ENCODE assay signal across 8 mouse cellular contexts in the genomic region with DNA sequence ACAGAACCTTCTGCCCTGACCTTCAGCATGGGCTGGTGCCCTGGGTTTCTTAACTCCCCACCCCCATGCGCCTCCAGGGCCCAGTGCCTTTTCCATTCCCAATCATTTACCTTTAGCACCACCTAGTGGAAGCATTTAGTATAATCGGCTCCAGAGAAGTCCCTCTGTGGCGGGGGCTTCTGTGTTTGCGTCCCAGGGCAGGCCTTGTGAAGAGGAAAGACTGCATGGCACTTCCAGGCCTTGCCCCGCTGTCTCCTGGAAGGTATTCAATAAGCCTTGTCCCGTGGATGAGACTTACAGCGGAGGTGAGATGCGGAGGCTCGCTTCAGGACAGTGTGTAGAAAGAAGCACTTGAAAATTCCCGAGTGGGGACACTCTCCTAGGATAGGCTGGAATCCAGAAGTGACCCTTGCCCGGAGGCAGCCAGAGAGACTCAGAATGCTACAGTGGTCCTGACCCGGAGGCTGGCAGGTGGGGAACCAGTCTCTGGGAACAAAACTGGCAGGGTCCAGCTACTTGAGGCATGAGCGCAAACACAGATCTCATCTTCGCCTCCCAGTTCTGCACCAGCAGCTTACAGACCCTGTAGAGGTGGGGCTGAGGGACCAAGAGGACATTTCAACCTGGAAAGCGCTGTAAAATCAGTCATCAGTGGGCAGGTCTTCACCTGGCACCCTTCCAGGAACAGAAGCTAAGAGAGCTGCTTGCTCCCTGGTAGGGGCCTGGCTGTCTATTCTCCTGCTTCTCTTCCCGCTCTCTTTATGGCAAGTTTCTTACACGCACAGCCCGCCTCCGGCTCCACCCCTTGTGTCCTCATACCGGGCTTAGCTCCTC. TPM values are rescaled to one million over a fixed set of nuclear protein-coding genes. Genes with fewer than 3 reads are reported as not detected.
DNase-seq lines count a peak whose midpoint lies in the region; ATAC-seq lines count a peak whose summit lies in the region.
"Had no signal": no experiment of that assay in that cellular context is flagged by ENCODE, and none has a peak within 500 bp of the region (broad histone marks: within the 10 kb centered on the region; RNA-seq: fewer than 3 reads in every experiment).

No protein-coding gene starts in this region.

- H3K4me1 ChIP-seq in hindbrain, embryonic 16.5 days (ENCODE audit: control insufficient read depth, insufficient read depth, low read depth, low read length), result peaks cover 3% of the 10 kb centered on the region; the same call in 1 of the 2 replicates

- no peak overlapping the region for H3K4me3 ChIP-seq in hindbrain, embryonic 16.5 days (ENCODE audit: low read length)
- H3K4me3 ChIP-seq: myocyte had no signal

- H3K27me3 ChIP-seq in hindbrain, embryonic 16.5 days (replicated peaks; ENCODE audit: control insufficient read depth, insufficient read depth, low read length), result no peaks in the 10 kb centered on the region

- peak; percentile 52 for ATAC-seq in hindbrain, embryonic 16.5 days

- 0 out of 2 replicates have a peak overlapping the region, but pooled peaks have one; percentile 13 for H3K4me2 ChIP-seq in hindbrain, embryonic 16.5 days (ENCODE audit: low read length)

- no peak overlapping the region for H3K9ac ChIP-seq in hindbrain, embryonic 16.5 days (ENCODE audit: low read depth, low read length)

- H3K36me3 ChIP-seq in hindbrain, embryonic 16.5 days (ENCODE audit: control insufficient read depth, insufficient read depth, low read length), result no peaks in the 10 kb centered on the region

- peak; percentile 89 for DNase-seq in ZHBTc4 (ENCODE audit: low read depth, low spot score)
- DNase-seq in cerebellum, postnatal 36 days, result peak; percentile 49 to 51
- peak; percentile 42 to 58 for DNase-seq in frontal cortex, postnatal 36 days (ENCODE audit: low spot score in 2 of 2)
- peak; percentile 28 for DNase-seq in left cerebral cortex, adult 11 months (ENCODE audit: low spot score)
- peak; percentile 87 for DNase-seq in lung, postnatal 36 days
- peak; percentile 52 for DNase-seq in right cerebral cortex, adult 18-20 months

- H3K9me3 ChIP-seq in hindbrain, embryonic 16.5 days (ENCODE audit: control insufficient read depth, low read length), result no peaks in the 10 kb centered on the region

- no peak overlapping the region for H3K27ac ChIP-seq in hindbrain, embryonic 16.5 days (ENCODE audit: low read depth, low read length)

- WGBS in hindbrain, embryonic 16.5 days, result 42% methylated on average over 20 of the region's 20 CpGs

RNA-seq across cellular contexts. Expression of gene Ttll1, which starts 7.7 kb away (rescaled TPM):
- 119 and 127 TPM in 2 replicates for polyA plus RNA-seq in hindbrain, embryonic 16.5 days (2015; fragmentation: Nextera tagmentation; extraction: Ambion mirVana)

RNA-seq across cellular contexts. Expression of gene Bik, which starts 8.2 kb away (rescaled TPM):
- 0.29 and 0.65 TPM in 2 replicates for polyA plus RNA-seq in hindbrain, embryonic 16.5 days (2015; fragmentation: Nextera tagmentation; extraction: Ambion mirVana)

RNA-seq across cellular contexts. Expression of gene Tspo, which starts 45.0 kb away (rescaled TPM):
- polyA plus RNA-seq in hindbrain, embryonic 16.5 days (2015; fragmentation: Nextera tagmentation; extraction: Ambion mirVana), result 11.5 and 12.7 TPM in 2 replicates

RNA-seq across cellular contexts. Expression of gene Mcat, which starts 45.2 kb away (rescaled TPM):
- polyA plus RNA-seq in hindbrain, embryonic 16.5 days (2015; fragmentation: Nextera tagmentation; extraction: Ambion mirVana), result 29.4 and 32.7 TPM in 2 replicates

RNA-seq across cellular contexts. Expression of gene Pacsin2, which starts 54.0 kb away (rescaled TPM):
- 26.9 and 32.1 TPM in 2 replicates for polyA plus RNA-seq in hindbrain, embryonic 16.5 days (2015; fragmentation: Nextera tagmentation; extraction: Ambion mirVana)

Comparison
In these comparisons a context has a peak if more than half of its experiments do, and no peak if none do; other contexts are left out.
1. DNase-seq: peak in every context shown above with its lines; median percentile 89 in ZHBTc4; 87 in lung, postnatal 36 days; 52 in right cerebral cortex, adult 18-20 months; 50 in cerebellum, postnatal 36 days; 50 in frontal cortex, postnatal 36 days; 28 in left cerebral cortex, adult 11 months.